ENCODE assay signal across 27 mouse cellular contexts in the genomic region with DNA sequence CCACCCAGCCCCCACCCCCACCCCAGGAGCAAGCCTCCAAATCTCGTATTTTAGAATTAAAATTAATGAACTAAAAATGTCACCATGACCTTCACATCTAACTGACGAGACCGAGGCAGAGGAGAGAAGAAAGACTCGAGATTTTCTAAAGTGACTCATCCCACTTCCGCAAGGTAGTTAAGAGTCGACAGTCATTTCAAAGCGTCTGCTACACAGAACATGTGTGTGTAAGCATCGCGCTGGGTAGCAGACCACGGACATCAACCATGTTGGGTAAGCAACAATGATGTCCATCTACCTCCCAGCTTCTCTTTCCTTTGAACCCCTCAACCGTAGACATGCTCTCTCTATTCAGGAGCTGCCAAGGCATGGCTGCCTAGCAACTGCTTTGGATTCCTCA.
"Had no signal": no experiment of that assay in that cellular context is flagged by ENCODE, and none has a peak within 500 bp of the region (broad histone marks: within the 10 kb centered on the region; RNA-seq: fewer than 3 reads in every experiment).

No protein-coding gene starts in this region.

- DNase-seq: gastrocnemius, postnatal 14 days; gastrocnemius, postnatal 36 days; heart, adult 11 months; heart, adult 2 months; heart, postnatal 14 days; heart, postnatal 36 days; kidney, adult 18-20 months; kidney, adult 9 months; kidney, postnatal 10 days; kidney, postnatal 25 days; kidney, postnatal 4 days; liver; liver, embryonic 13.5 days; liver, postnatal 0 days had no signal

- H3K9ac ChIP-seq: heart, embryonic 13.5 days; heart, embryonic 15.5 days; hindbrain, embryonic 14.5 days; intestine, embryonic 15.5 days; limb, embryonic 12.5 days; liver, embryonic 13.5 days; liver, embryonic 15.5 days; liver, postnatal 0 days had no signal

- H3K27ac ChIP-seq: heart, adult 2 months; heart, embryonic 13.5 days; heart, embryonic 15.5 days; hindbrain, embryonic 14.5 days; intestine, embryonic 15.5 days; layer of hippocampus, adult 2 months; left cerebral cortex, adult 2 months; limb, embryonic 10.5 days; limb, embryonic 12.5 days; liver, embryonic 13.5 days; liver, embryonic 15.5 days had no signal

- H3K4me3 ChIP-seq: heart, adult 2 months; heart, embryonic 13.5 days; heart, embryonic 15.5 days; intestine, embryonic 15.5 days; layer of hippocampus, adult 2 months; left cerebral cortex, adult 2 months; limb, embryonic 10.5 days; limb, embryonic 12.5 days; liver, embryonic 13.5 days; liver, embryonic 15.5 days had no signal

- ATAC-seq: hindbrain, embryonic 16.5 days; intestine, embryonic 15.5 days; intestine, postnatal 0 days; liver, postnatal 0 days had no signal

- H3K27me3 ChIP-seq: heart, embryonic 13.5 days; heart, embryonic 15.5 days; intestine, embryonic 15.5 days; limb, embryonic 12.5 days; liver, embryonic 13.5 days; liver, embryonic 15.5 days had no signal

- H3K36me3 ChIP-seq: intestine, embryonic 15.5 days; liver, embryonic 13.5 days had no signal

- H3K4me2 ChIP-seq: heart, embryonic 11.5 days; heart, embryonic 13.5 days; heart, embryonic 15.5 days; hindbrain, embryonic 14.5 days; intestine, embryonic 15.5 days; limb, embryonic 12.5 days; liver, embryonic 11.5 days; liver, embryonic 13.5 days; liver, embryonic 15.5 days had no signal

- H3K4me1 ChIP-seq: intestine, embryonic 15.5 days had no signal

- H3K9me3 ChIP-seq: heart, embryonic 13.5 days; heart, embryonic 15.5 days; intestine, embryonic 15.5 days; liver, embryonic 15.5 days had no signal
